Mouse (Mus musculus): ENCODE results near the gene Pcyt2.
A peak's percentile ranks its signal among the peaks of the same experiment; 100 is the strongest.

Gene Pcyt2

GRCm38 (mm10) chr11:120617519-120618112, at the start of gene Pcyt2:
Pcyt2 (minus strand) TSS chr11:120617936.
- peak; percentile 94 for DNase-seq (ENCODE audit: low read depth)

- no peak for DNase-seq (ENCODE audit: low read depth)
Observed at GRCm38 (mm10) chr11:120666617-120667016, 48.9 kb upstream of the Pcyt2 start.

DNA sequence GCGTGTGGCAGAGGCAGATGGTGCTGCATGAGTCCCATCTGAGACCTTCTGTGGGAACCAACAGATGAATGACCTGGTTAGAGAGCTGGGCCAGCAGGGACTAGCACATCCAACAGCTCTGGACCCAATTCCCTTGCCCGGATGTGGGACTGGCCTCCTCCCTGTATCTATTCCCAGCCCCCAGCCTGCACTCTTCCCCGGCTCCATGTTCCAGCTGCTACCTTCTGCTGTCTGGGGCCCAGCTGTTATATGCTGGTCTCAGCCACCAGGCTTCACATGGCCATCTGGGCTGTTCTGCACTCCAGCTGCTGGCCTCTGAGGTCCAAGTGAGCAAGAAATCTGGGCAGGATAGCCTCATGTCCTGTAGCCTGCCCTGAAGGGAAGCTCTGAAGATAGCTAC, 47.7 kb upstream of the Pcyt2 start:
- DNase-seq (ENCODE audit: low read depth): no peak

- no peak for DNase-seq (ENCODE audit: low read depth)
Observed at GRCm38 (mm10) chr11:120663714-120664113, 46.0 kb upstream of the Pcyt2 start.

- DNase-seq (ENCODE audit: low read depth): no peak
Observed at GRCm38 (mm10) chr11:120662759-120663158, 45.0 kb upstream of the Pcyt2 start.

GRCm38 (mm10) chr11:120661076-120661460, 43.3 kb upstream of the Pcyt2 start, which contains the start of gene Notum:
Notum (minus strand) TSS chr11:120661175.
- DNase-seq (ENCODE audit: low read depth): no peak

DNA sequence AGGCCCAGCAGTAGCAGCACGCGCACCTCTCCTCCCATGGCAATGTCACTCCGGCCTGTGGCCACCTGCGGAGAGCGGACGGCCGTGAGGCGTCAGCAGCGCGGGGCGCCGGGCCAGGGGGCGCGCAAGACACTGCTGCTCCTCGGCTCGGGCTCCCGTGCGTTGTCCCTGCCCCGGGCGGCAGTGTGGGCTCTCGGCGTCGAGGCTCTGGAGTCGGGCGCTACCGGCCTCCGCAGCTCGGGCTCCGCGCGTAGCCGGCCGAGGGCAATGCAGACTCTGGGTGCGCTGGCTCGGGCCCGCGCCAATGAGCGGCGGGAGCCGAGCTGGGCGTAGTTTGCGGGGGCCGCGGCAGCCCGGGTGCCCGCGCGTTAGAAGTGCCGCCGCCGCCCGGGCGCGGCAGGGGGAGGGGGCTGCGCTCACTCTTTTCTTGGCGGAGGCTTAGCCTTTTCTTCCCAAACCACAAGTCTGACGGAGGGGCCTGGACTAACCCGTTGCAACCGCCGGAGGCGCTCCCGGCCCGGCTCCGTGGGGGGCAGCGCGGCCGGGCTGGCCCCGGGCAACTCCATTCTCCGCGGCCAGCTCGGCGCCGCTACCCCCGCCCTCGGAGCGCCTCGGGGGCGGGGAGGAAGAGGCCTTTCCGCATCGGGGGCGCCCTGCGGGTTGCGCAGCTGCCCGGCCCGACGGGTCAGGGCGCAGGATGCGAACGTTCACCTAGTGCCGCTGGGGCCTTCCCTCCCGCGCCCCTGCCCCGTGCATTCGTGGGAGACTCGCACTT, 42.8 kb upstream of the Pcyt2 start:
- peak; percentile 42 for DNase-seq (ENCODE audit: low read depth)

DNA sequence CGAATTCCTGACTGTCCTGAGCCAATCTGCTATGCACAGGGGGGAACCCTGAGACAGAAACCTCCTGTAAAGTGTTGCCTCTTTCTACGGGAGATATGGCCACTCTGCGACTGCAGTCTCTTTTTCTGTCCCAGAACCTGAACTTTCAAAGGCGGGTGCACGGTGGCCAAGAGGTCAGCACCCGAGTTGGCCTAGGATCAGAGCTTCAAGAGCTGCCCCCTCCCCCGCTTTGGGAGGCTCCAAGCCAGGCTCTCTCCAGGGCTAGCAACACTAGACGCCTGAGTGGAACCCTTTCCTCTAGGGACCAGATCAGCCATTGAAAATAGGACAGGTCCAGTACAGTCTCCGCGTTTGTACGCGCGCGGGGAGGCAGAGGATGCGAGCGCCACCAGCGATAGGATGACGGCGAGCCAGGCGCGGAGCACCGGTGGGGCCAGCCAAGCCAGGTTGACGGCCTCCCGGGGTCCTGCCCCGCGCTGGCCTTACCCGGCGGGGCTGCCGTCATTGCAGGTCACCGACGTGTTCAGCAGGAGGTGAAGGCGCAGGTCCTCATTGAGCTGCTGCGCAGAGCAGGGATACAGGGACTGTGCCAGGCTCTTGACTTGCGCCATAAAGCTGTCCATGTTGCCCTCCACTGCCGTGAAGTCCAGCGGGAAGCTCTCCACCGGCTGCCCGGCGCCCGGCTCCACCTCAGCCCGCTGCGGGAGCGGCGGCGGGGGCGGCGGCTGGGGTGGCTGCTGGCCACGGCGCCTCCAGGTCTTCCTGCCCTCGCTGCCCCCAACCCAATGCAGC, 42.0 kb upstream of the Pcyt2 start:
- peak; percentile 31 for DNase-seq (ENCODE audit: low read depth)

- peak; percentile 83 for DNase-seq (ENCODE audit: low read depth)
Observed at GRCm38 (mm10) chr11:120658876-120659410, 41.2 kb upstream of the Pcyt2 start.

GRCm38 (mm10) chr11:120657301-120657700, 39.6 kb upstream of the Pcyt2 start:
- no peak for DNase-seq (ENCODE audit: low read depth)

DNA sequence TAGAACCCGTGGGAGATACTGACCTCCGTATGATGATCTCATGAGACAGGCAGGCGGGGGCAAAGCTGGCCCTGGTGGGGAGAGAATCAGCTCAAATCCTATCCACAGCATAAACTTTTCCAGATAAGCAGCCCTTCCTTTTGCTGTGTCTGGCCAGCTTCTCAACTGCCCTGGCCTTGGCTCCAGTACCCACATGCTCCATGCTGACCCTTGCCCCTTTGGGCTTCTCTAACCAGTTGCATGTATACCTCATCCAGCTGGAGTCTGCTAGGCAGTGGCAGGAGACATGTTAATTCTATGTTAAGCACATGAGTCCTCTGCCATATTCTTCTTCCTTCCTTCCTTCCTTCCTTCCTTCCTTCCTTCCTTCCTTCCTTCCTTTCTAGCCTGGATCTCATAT, 37.0 kb upstream of the Pcyt2 start:
- no peak for DNase-seq (ENCODE audit: low read depth)

DNA sequence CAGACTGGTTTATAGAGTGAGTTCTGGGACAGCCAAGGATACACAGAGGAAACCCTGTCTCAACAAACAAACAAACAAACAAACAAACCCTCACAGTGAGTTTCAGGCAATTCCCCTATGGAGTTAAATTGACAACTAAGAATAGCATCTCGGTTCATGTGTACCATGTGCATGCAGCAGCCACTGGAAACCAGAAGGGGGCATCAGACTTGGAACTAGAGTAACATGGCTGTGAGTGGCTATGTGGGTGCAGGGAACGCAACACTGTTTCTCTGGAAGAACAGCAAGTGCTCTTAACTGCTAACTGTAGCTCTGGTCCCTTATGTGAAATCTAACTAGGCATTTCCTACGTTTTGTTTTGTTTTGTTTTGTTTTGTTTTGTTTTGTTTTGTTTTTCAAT, 34.1 kb upstream of the Pcyt2 start:
- DNase-seq (ENCODE audit: low read depth): no peak

DNA sequence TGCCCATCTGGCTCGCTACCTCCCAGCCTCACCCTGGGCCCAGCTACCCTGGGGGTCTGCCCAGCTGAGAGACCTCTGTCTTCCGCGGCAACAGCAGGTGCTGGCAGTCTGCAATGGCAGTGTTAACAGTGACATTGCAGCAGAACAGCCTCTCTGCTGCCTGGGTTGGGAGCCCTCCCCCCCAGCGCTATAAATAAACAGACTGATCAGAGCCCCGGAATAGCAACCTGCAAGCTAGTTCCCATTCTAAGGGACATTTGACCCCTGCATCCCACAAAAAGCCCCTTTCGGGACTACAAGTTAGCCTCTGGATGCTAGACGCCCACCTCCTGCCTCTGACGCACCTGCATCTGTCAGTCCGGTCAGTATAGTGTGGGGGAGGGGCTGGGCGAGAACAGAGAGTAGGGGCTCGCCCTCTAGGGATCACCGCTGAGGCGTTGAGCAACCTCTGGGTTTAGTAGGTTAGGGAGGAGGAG, 30.3 kb upstream of the Pcyt2 start, which contains the start of gene Myadml2:
Myadml2 (minus strand) TSS at position 158 of the 476 bp plus-strand sequence.
- DNase-seq (ENCODE audit: low read depth): no peak

DNA sequence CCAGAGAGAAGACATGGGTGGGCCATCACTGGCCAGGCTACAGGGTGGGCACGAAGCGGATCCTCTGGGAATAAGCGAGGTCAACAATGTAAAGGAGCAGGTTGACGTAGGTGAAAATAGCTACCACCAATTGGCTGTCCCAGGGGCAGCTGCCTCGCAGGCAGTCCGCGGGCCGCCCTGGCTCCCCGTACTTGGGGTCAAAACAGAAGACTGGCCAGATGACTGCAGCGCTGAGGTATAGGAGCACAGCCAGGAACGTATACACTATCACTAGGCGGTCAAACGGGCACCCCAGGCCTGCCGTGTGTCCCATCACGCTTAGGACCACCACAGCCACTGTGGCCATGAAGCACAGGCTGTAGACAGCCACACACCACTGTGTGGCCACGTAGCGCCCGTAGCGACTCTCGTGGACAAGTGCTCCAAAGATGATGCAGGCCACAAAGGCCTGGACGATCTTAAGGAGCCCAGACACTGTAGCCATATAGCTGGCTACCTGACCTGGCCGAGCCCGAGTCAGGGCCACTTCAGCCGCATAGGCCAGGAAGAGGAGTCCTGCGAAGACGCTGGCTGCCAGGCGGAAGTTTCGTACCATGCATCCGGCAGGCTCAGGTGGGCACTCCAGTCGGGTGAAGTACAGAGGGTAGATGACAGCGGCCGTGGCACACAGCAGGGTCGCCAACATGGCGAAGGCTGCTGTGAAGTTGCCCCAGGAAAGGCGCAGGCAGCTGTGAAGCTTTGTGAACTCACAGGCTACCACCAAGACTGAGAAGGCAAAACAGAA, 29.5 kb upstream of the Pcyt2 start:
- DNase-seq (ENCODE audit: low read depth): no peak

- peak; percentile 94 for DNase-seq (ENCODE audit: low read depth)
Observed at GRCm38 (mm10) chr11:120643601-120643987, 25.9 kb upstream of the Pcyt2 start, which contains the start of gene Pycr1. Pycr1 (minus strand) TSS chr11:120643769.

DNA sequence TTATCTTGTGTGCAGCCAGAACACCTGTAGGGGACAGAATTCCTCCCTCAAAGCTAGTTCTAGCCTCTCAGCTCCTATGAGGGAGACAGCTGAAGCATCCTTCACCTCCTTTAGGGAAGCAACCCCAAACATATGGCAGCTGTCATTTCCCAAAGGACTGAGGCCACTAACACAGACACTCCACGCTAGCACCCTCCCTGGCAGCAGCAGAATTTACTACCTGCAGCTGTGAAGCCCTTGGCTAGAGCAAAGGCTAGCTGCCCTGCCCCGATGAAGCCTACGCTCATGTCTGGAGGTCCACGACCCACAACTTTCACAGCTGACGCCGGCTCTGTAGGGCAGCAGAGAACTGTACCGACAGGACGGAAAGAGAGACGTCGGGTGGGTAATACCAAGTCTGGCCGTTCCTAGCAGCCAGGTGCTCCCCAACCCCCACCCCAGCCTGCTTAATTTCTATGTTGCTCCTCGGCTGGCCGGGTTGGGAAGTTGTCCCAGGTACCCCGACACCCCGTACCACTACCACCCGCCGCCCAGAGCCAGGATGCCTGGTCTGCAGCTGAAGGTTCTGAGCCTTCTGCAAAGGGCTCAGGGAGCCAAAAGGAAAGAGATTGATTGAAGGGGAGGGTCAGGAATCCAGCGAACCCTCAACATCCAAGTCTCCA, 25.3 kb upstream of the Pcyt2 start:
- DNase-seq (ENCODE audit: low read depth): no peak

- no peak for DNase-seq (ENCODE audit: low read depth)
Observed at GRCm38 (mm10) chr11:120641869-120642268, 24.1 kb upstream of the Pcyt2 start.

- no peak for DNase-seq (ENCODE audit: low read depth)
Observed at GRCm38 (mm10) chr11:120641255-120641654, 23.5 kb upstream of the Pcyt2 start.

DNA sequence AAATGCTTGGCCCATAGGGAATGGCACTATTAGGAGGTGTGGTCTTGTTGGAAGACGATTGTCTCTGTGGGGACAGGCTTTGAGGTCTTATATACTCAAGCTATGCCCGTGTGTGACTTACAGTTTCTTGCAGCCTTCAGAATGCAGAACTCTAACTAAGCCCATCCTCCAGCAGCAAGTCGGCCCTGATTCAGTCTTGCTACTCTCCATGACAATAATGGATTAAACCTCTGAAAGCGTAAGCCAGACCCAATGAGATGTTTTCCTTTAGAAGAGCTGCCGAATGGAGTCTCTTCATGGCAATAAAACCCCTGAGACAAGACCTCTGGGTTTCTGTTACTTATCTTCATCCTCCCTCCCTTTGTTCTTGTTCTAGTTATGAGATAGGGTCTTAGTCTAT, 17.1 kb upstream of the Pcyt2 start:
- DNase-seq (ENCODE audit: low read depth): no peak

DNA sequence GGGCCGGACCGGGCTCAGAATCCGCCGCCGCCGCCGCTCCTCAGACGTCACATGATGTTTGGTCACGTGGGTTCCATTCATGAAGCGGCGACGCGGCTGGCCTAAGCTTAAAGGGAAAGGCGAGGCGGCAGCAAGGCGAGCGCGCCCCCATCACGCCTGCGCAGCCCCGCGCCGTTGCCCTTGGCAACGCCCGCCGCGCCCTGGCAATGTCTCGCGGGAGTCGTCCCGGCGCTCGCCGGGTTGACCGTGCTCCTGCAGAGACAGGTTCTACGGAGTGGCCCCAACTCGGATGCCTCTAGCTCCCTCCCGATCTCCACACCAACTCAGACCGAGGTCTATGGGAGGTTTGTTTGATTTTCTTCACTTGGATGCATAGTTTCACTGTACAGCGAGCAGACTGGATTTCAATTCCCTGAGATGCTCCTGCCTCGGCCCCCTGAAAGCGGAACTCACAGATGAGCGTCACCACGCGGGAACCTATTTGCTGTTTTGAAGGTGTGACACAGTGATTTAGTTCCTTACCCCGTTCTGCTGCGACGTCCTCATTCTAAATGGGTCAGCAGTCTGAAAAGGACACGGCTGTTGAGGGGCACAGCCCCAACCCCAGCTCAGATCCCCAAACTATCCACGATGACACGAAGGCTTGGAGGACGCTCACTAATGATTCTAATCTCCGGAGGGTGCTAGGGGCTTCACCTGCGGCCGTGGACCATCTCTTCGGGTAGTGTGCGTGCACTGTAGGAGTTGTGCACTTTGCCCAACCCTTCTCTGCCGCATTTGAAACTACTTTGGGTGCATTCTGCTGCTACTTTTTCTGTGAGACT, 16.0 kb upstream of the Pcyt2 start, which contains the start of gene Mafg:
Mafg (minus strand) TSS at position 81 of the 824 bp plus-strand sequence.
- peak; percentile 94 for DNase-seq (ENCODE audit: low read depth)
